ENCODE assay signal across 25 mouse cellular contexts in genomic region chr13:30947540-30947939, GRCm38 (mm10). TPM values are rescaled to one million over a fixed set of nuclear protein-coding genes. Genes with fewer than 3 reads are reported as not detected.
DNase-seq lines count a peak whose midpoint lies in the region; ATAC-seq and TF ChIP-seq lines count a peak whose summit lies in the region.
"Had no signal": no experiment of that assay in that cellular context is flagged by ENCODE, and none has a peak within 500 bp of the region (broad histone marks: within the 10 kb centered on the region; RNA-seq: fewer than 3 reads in every experiment).

Gene Hus1b, minus strand, starts transcription at chr13:30947759.

- intact Hi-C loops in left cerebral cortex, postnatal 36 days (cut with DNase I): no loop called here

- TF ChIP-seq POLR2A in CH12.LX (IDR thresholded peaks at IDR 0.05; ENCODE audit: low read depth, low read length): peak; percentile 55

- peak within 1 kb of the TSS; percentile 40 for H3K4me2 ChIP-seq in CH12.LX (ENCODE audit: insufficient read depth, low read depth, poor library complexity, severe bottlenecking)
- H3K4me2 ChIP-seq: embryonic facial prominence, embryonic 12.5 days; forebrain, embryonic 13.5 days; heart, embryonic 13.5 days; kidney, embryonic 15.5 days; limb, embryonic 12.5 days; liver, embryonic 12.5 days; lung, embryonic 15.5 days had no signal

- no peak for TF ChIP-seq EP300 in CH12.LX (IDR thresholded peaks at IDR 0.05; ENCODE audit: low read length)

- no peak for TF ChIP-seq CTCF in layer of hippocampus, adult 2 months (conservative IDR thresholded peaks at IDR 0.05)
- no peak for TF ChIP-seq CTCF in CH12.LX (conservative IDR thresholded peaks at IDR 0.05 in 1 of 2, IDR thresholded peaks at IDR 0.05 in 1 of 2; ENCODE audit: low read depth in 2 of 2, low read length in 2 of 2)

- H3K9ac ChIP-seq in CH12.LX (ENCODE audit: insufficient read depth, low read depth): peak within 1 kb of the TSS; percentile 14
- H3K9ac ChIP-seq: embryonic facial prominence, embryonic 12.5 days; forebrain, embryonic 13.5 days; heart, embryonic 13.5 days; kidney, embryonic 15.5 days; limb, embryonic 12.5 days; liver, embryonic 12.5 days; lung, embryonic 15.5 days had no signal

- in situ Hi-C loops in CH12.LX (cut with MboI; ENCODE audit: low pct_ligation_motif_present, low pct_unique_long_range_greater_than_20kb, low sequenced_read_pairs): no loop called here

- peaks cover 17% of the 10 kb centered on the region for H3K79me2 ChIP-seq in CH12.LX (replicated peaks; ENCODE audit: control insufficient read depth, extremely low read depth, insufficient read depth, poor library complexity, severe bottlenecking)

- H3K27me3 ChIP-seq in CH12.LX (replicated peaks): no peaks in the 10 kb centered on the region
- H3K27me3 ChIP-seq: embryonic facial prominence, embryonic 12.5 days; forebrain, embryonic 13.5 days; heart, embryonic 13.5 days; kidney, embryonic 15.5 days; limb, embryonic 12.5 days; liver, embryonic 12.5 days; lung, embryonic 15.5 days had no signal

- dilution Hi-C loops in CH12.LX (cut with MboI; ENCODE audit: extremely low pct_ligation_motif_present, extremely low pct_unique_long_range_greater_than_20kb, low sequenced_read_pairs): no loop called here

- ATAC-seq in cerebellum, adult (ENCODE audit: insufficient number of reproducible peaks, low FRiP score, low TSS enrichment): peak; percentile 45; the same call in 1 of the 2 replicates
- ATAC-seq: forebrain, embryonic 13.5 days; hindbrain, embryonic 16.5 days; intestine, postnatal 0 days; liver, embryonic 12.5 days had no signal

- H3K9me3 ChIP-seq in CH12.LX (replicated peaks; ENCODE audit: low read length): no peaks in the 10 kb centered on the region
- H3K9me3 ChIP-seq: embryonic facial prominence, embryonic 12.5 days; forebrain, embryonic 13.5 days; heart, embryonic 13.5 days; kidney, embryonic 15.5 days; limb, embryonic 12.5 days; liver, embryonic 12.5 days; lung, embryonic 15.5 days had no signal

- TF ChIP-seq RAD21 in CH12.LX (IDR thresholded peaks at IDR 0.05; ENCODE audit: low read depth, low read length): no peak

- DNase-seq in cerebellum, adult 8-10 months: no peak
- DNase-seq in layer of hippocampus, adult 2 months (ENCODE audit: low spot score in 2 of 2): no peak
- DNase-seq in layer of hippocampus, postnatal 14 days (ENCODE audit: low spot score in 2 of 2): no peak
- DNase-seq in CH12.LX (ENCODE audit: extremely low read depth) (peak; percentile 81), ZHBTc4 (ENCODE audit: low read depth, low spot score) (peak; percentile 27)
- no peak for DNase-seq in left cerebral cortex, postnatal 36 days (ENCODE audit: low spot score in 2 of 2)
- no peak for DNase-seq in frontal cortex, postnatal 10 days (ENCODE audit: low spot score in 2 of 2)
- DNase-seq: adrenal gland, adult 8-10 months; gastrocnemius, postnatal 25 days; kidney, postnatal 4 days; midbrain, embryonic 14.5 days; thymus, adult 2 months had no signal

- no peak within 1 kb of the TSS for H3K4me3 ChIP-seq in layer of hippocampus, adult 2 months
- H3K4me3 ChIP-seq in CH12.LX (replicated peaks in 1 of 3; ENCODE audit: low read depth in 2 of 3, low read length in 2 of 3, poor library complexity in 1 of 3): peak within 1 kb of the TSS; percentile 61 to 63 (median 61)
- H3K4me3 ChIP-seq: embryonic facial prominence, embryonic 12.5 days; erythroblast, embryonic 14.5 days; forebrain, embryonic 13.5 days; heart, embryonic 13.5 days; kidney, embryonic 15.5 days; limb, embryonic 12.5 days; liver, embryonic 12.5 days; lung, embryonic 15.5 days; myocyte had no signal

- H3K36me3 ChIP-seq in CH12.LX (replicated peaks in 1 of 2; ENCODE audit: control insufficient read depth in 1 of 2, insufficient read depth in 1 of 2, low read length in 1 of 2): peaks cover 0 to 19% of the 10 kb centered on the region in 2 experiments
- H3K36me3 ChIP-seq: kidney, embryonic 15.5 days; limb, embryonic 12.5 days; liver, embryonic 12.5 days had no signal

- H3K4me1 ChIP-seq in CH12.LX (ENCODE audit: control insufficient read depth in 1 of 2, insufficient read depth in 2 of 2): peaks cover 5 to 45% of the 10 kb centered on the region in 2 experiments; a peak in 3 of 4 replicates
- H3K4me1 ChIP-seq: embryonic facial prominence, embryonic 12.5 days; forebrain, embryonic 13.5 days; kidney, embryonic 15.5 days; limb, embryonic 12.5 days had no signal

- H3K27ac ChIP-seq in layer of hippocampus, adult 2 months: peak within 1 kb of the TSS; percentile 24; the same call in 1 of the 2 replicates
- peak within 1 kb of the TSS; percentile 39 for H3K27ac ChIP-seq in CH12.LX (ENCODE audit: insufficient read depth, low read depth)
- H3K27ac ChIP-seq: embryonic facial prominence, embryonic 12.5 days; forebrain, embryonic 13.5 days; heart, embryonic 13.5 days; kidney, embryonic 15.5 days; limb, embryonic 12.5 days; liver, embryonic 12.5 days; lung, embryonic 15.5 days had no signal

TF ChIP-seq in CH12.LX, 34 proteins besides CTCF, POLR2A, EP300 and RAD21:
- TF ChIP-seq MYC (IDR thresholded peaks at IDR 0.05; ENCODE audit: low read depth, low read length) (no peak; the same call in 1 of the 2 replicates), ETS1 (conservative IDR thresholded peaks at IDR 0.05; ENCODE audit: low read depth, low read length) (peak; percentile 37; the same call in 1 of the 2 replicates), USF1 (IDR thresholded peaks at IDR 0.05; ENCODE audit: low read depth, low read length) (peak; percentile 51), JUN (IDR thresholded peaks at IDR 0.05; ENCODE audit: insufficient read depth, low read depth, low read length) (no peak), UBTF (IDR thresholded peaks at IDR 0.05; ENCODE audit: low read depth, low read length) (no peak), USF2 (conservative IDR thresholded peaks at IDR 0.05; ENCODE audit: low read depth, low read length) (0 out of 2 replicates have a peak, but pooled peaks have one; percentile 8), E2F4 (IDR thresholded peaks at IDR 0.05; ENCODE audit: insufficient replicate concordance, low read depth, low read length) (no peak), NELFE (IDR thresholded peaks at IDR 0.05; ENCODE audit: low read depth, low read length) (peak; percentile 62; the same call in 1 of the 2 replicates), CHD1 (IDR thresholded peaks at IDR 0.05; ENCODE audit: low read depth, low read length) (no peak), CHD2 (IDR thresholded peaks at IDR 0.05; ENCODE audit: low read length) (no peak), TBP (conservative IDR thresholded peaks at IDR 0.05; ENCODE audit: low read depth, low read length) (no peak; the same call in 1 of the 2 replicates), RCOR1 (conservative IDR thresholded peaks at IDR 0.05; ENCODE audit: low read depth, low read length) (no peak), POLR2AphosphoS2 (IDR thresholded peaks at IDR 0.05; ENCODE audit: low read depth, low read length) (no peak), HCFC1 (IDR thresholded peaks at IDR 0.05; ENCODE audit: low read depth, low read length) (peak; percentile 89), ZMIZ1 (IDR thresholded peaks at IDR 0.05; ENCODE audit: low read depth, low read length) (no peak), IRF4 (IDR thresholded peaks at IDR 0.05; ENCODE audit: low read depth, low read length) (peak; percentile 73), ZC3H11A (IDR thresholded peaks at IDR 0.05; ENCODE audit: low read depth, low read length) (no peak), ELF1 (IDR thresholded peaks at IDR 0.05; ENCODE audit: low read depth, low read length) (peak; percentile 61), PAX5 (IDR thresholded peaks at IDR 0.05; ENCODE audit: low read length) (no peak), MAX (IDR thresholded peaks at IDR 0.05; ENCODE audit: low read length) (no peak; the same call in 1 of the 2 replicates), ZNF384 (IDR thresholded peaks at IDR 0.05; ENCODE audit: low read depth, low read length) (no peak), TCF12 (IDR thresholded peaks at IDR 0.05; ENCODE audit: low read depth, low read length) (no peak), GABPA (IDR thresholded peaks at IDR 0.05; ENCODE audit: insufficient replicate concordance, low read depth, low read length) (no peak; the same call in 1 of the 2 replicates), JUND (conservative IDR thresholded peaks at IDR 0.05; ENCODE audit: low read depth, low read length) (0 out of 2 replicates have a peak, but pooled peaks have one; percentile 18), MAZ (IDR thresholded peaks at IDR 0.05; ENCODE audit: low read depth, low read length) (peak; percentile 52; the same call in 1 of the 2 replicates), ZKSCAN1 (IDR thresholded peaks at IDR 0.05; ENCODE audit: borderline replicate concordance, low read depth, low read length) (no peak), SMC3 (IDR thresholded peaks at IDR 0.05; ENCODE audit: low read depth, low read length) (no peak), SIN3A (IDR thresholded peaks at IDR 0.05; ENCODE audit: low read length) (peak; percentile 96), MEF2A (IDR thresholded peaks at IDR 0.05; ENCODE audit: borderline replicate concordance, low read depth, low read length) (peak; percentile 76), KAT2A (IDR thresholded peaks at IDR 0.05; ENCODE audit: insufficient replicate concordance, low read length) (peak; percentile 73; the same call in 1 of the 2 replicates), NRF1 (IDR thresholded peaks at IDR 0.05; ENCODE audit: low read depth, low read length) (peak; percentile 37; the same call in 1 of the 2 replicates), BHLHE40 (IDR thresholded peaks at IDR 0.05; ENCODE audit: low read depth, low read length) (no peak), MXI1 (IDR thresholded peaks at IDR 0.05; ENCODE audit: low read depth, low read length) (0 out of 2 replicates have a peak, but pooled peaks have one; percentile 30), MAFK (IDR thresholded peaks at IDR 0.05; ENCODE audit: insufficient replicate concordance, low read length) (no peak)

RNA-seq across cellular contexts. Expression of gene Hus1b, which starts in this region (rescaled TPM):
- total RNA-seq in layer of hippocampus, adult 2 months (2021): under 1 TPM; 0.61 TPM
- under 1 TPM; 0.43 to 0.55 TPM for total RNA-seq in layer of hippocampus, postnatal 14 days (2021)
- total RNA-seq in CH12.LX (2012; rRNA removed) (7.3 and 8.1 TPM in 2 replicates), CH12.LX (2014; rRNA removed) (17.8 and 18.2 TPM in 2 replicates)
- 9.0 and 9.4 TPM in 2 replicates for polyA plus RNA-seq in CH12.LX (2012; ENCODE audit: insufficient read length, low read depth)
- under 1 TPM; 0.54 to 0.91 TPM for total RNA-seq in left cerebral cortex, postnatal 36 days (2021)
- total RNA-seq: heart, postnatal 25 days had no signal
- polyA plus RNA-seq: erythroblast, embryonic 14.5 days; forebrain, embryonic 13.5 days; heart, embryonic 13.5 days; hindbrain, embryonic 16.5 days; intestine, postnatal 0 days; kidney, embryonic 15.5 days; limb, embryonic 12.5 days; lung, embryonic 15.5 days; myocyte had no signal

Comparison
In these comparisons a context has a peak if more than half of its experiments do, and no peak if none do; other contexts are left out.
1. RNA of gene Hus1b (total RNA-seq): 7.3 to 18.2 TPM in CH12.LX; 0.54 to 0.91 TPM in left cerebral cortex, postnatal 36 days, 0.61 TPM in layer of hippocampus, adult 2 months and 0.43 to 0.55 TPM in layer of hippocampus, postnatal 14 days; every median in the first group is over 4 times any median in the second.
2. DNase-seq: peak in CH12.LX (single experiment) and ZHBTc4 (single experiment); none in cerebellum, adult 8-10 months (single experiment), layer of hippocampus, adult 2 months (0 of 2), layer of hippocampus, postnatal 14 days (0 of 2), left cerebral cortex, postnatal 36 days (0 of 2) and frontal cortex, postnatal 10 days (0 of 2).